Mouse (Mus musculus): ENCODE measurements around the gene Majin. TPM values are rescaled to one million over a fixed set of nuclear protein-coding genes. Genes with fewer than 3 reads are reported as not detected.

The Majin gene
- polyA plus RNA-seq, 1 experiment = 20.7 TPM

DNA sequence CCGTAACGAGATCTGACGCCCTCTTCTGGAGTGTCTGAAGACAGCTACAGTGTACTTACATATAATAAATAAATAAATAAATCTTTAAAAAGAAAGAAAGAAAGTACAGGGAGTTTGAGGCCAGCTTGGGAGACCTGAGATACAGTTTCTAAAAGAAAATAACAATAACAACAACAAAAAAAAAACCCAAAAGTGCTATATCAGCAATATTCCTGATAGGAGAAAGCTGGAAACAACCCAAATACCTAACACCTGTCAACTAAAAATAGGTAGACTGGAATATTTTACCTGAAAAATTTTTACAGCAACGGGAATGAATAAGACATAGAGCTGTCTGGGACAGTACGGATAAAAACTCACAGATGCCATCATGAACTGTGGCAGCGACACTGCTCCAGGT is 5.4 kb upstream of the Majin start:
- Histone ChIP-seq H3K36me3 (ENCODE audit: control insufficient read depth, insufficient read depth, low read length) (no peaks in the 10 kb centered on the region), H3K4me3 (ENCODE audit: control insufficient read depth, low read depth, low read length) (no peak overlapping the region), H3K27me3 (ENCODE audit: control insufficient read depth, insufficient read depth, low read length) (no peaks in the 10 kb centered on the region), H3K4me1 (ENCODE audit: control insufficient read depth, insufficient read depth, low read length) (peaks cover 2% of the 10 kb centered on the region; the same call in 1 of the 2 replicates), H3K27ac (ENCODE audit: control insufficient read depth, insufficient read depth, low read depth, low read length) (no peak overlapping the region)
- TF ChIP-seq CTCF (IDR thresholded peaks at IDR 0.05; ENCODE audit: control insufficient read depth, insufficient read depth, insufficient replicate concordance, low read depth, low read length) = no peak
- TF ChIP-seq POLR2A (IDR thresholded peaks at IDR 0.05; ENCODE audit: control insufficient read depth, low read depth, low read length) = no peak

DNA sequence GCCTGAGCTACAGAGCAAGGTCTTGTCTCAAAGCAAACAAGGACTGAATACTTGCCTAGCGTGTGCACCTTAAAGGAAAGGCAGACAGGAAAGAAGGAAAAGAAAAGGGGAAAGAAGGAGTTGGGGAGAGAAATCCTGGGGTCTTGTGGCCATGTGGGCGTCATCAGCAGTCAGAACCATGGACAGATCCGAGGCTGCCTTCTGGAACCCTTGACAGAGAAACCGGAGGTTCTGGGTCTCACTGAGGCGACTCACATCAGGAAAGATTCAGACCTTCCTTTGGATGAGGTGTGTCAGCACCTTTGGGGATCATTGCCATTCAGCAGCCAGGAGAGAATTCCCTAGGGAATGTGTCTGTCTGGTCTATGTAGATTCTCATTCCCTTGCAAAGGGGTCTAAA is 2.6 kb upstream of the Majin start:
- no peak overlapping the region for H3K4me3 ChIP-seq (ENCODE audit: control insufficient read depth, low read depth, low read length)
- H3K27me3 ChIP-seq (ENCODE audit: control insufficient read depth, insufficient read depth, low read length) = no peaks in the 10 kb centered on the region
- no peak for TF ChIP-seq CTCF (IDR thresholded peaks at IDR 0.05; ENCODE audit: control insufficient read depth, insufficient read depth, insufficient replicate concordance, low read depth, low read length)
- no peak for TF ChIP-seq POLR2A (IDR thresholded peaks at IDR 0.05; ENCODE audit: control insufficient read depth, low read depth, low read length)
- H3K4me1 ChIP-seq (ENCODE audit: control insufficient read depth, insufficient read depth, low read length) = peaks cover 9% of the 10 kb centered on the region
- H3K27ac ChIP-seq (ENCODE audit: control insufficient read depth, insufficient read depth, low read depth, low read length) = no peak overlapping the region
- H3K36me3 ChIP-seq (ENCODE audit: control insufficient read depth, insufficient read depth, low read length) = no peaks in the 10 kb centered on the region

DNA sequence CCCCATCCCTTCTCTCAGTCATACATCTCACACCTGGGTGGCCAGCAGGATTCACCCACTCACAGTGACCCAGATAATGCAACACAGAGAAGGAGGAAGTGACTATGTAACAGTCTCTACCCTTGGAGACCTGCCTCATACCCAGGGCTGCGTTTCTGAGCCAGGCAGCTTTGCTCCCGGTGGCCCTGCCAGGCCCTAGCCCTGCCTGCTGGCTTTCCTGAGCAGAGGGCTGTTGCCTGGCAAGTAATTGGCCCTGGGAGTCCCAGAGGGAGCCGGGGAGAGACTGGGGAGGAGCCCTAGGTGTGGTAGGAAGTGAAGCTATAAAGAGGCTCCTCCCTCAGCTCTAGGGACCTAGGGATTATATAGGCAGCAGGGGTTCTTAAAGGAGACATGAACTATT is 1.7 kb upstream of the Majin start:
- TF ChIP-seq POLR2A (IDR thresholded peaks at IDR 0.05; ENCODE audit: control insufficient read depth, low read depth, low read length) (no peak), CTCF (IDR thresholded peaks at IDR 0.05; ENCODE audit: control insufficient read depth, insufficient read depth, insufficient replicate concordance, low read depth, low read length) (no peak)
- H3K27me3 ChIP-seq (ENCODE audit: control insufficient read depth, insufficient read depth, low read length) = no peaks in the 10 kb centered on the region
- H3K36me3 ChIP-seq (ENCODE audit: control insufficient read depth, insufficient read depth, low read length) = no peaks in the 10 kb centered on the region
- H3K27ac ChIP-seq (ENCODE audit: control insufficient read depth, insufficient read depth, low read depth, low read length) = no peak overlapping the region
- H3K4me1 ChIP-seq (ENCODE audit: control insufficient read depth, insufficient read depth, low read length) = peaks cover 9% of the 10 kb centered on the region
- no peak overlapping the region for H3K4me3 ChIP-seq (ENCODE audit: control insufficient read depth, low read depth, low read length)

- Histone ChIP-seq H3K27me3 (ENCODE audit: control insufficient read depth, insufficient read depth, low read length) (no peaks in the 10 kb centered on the region), H3K4me1 (ENCODE audit: control insufficient read depth, insufficient read depth, low read length) (no peaks in the 10 kb centered on the region), H3K27ac (ENCODE audit: control insufficient read depth, insufficient read depth, low read depth, low read length) (no peak overlapping the region), H3K4me3 (ENCODE audit: control insufficient read depth, low read depth, low read length) (no peak overlapping the region), H3K36me3 (ENCODE audit: control insufficient read depth, insufficient read depth, low read length) (no peaks in the 10 kb centered on the region; the same call in 1 of the 2 replicates)
- no peak for TF ChIP-seq CTCF (IDR thresholded peaks at IDR 0.05; ENCODE audit: control insufficient read depth, insufficient read depth, insufficient replicate concordance, low read depth, low read length)
- no peak for TF ChIP-seq POLR2A (IDR thresholded peaks at IDR 0.05; ENCODE audit: control insufficient read depth, low read depth, low read length)
Measured at GRCm38 (mm10) chr19:6204265-6204664, 20.1 kb downstream of the Majin start.

- Histone ChIP-seq H3K4me3 (ENCODE audit: control insufficient read depth, low read depth, low read length) (no peak overlapping the region), H3K4me1 (ENCODE audit: control insufficient read depth, insufficient read depth, low read length) (no peaks in the 10 kb centered on the region), H3K36me3 (ENCODE audit: control insufficient read depth, insufficient read depth, low read length) (no peaks in the 10 kb centered on the region; the same call in 1 of the 2 replicates), H3K27me3 (ENCODE audit: control insufficient read depth, insufficient read depth, low read length) (no peaks in the 10 kb centered on the region), H3K27ac (ENCODE audit: control insufficient read depth, insufficient read depth, low read depth, low read length) (no peak overlapping the region)
- no peak for TF ChIP-seq CTCF (IDR thresholded peaks at IDR 0.05; ENCODE audit: control insufficient read depth, insufficient read depth, insufficient replicate concordance, low read depth, low read length)
- TF ChIP-seq POLR2A (IDR thresholded peaks at IDR 0.05; ENCODE audit: control insufficient read depth, low read depth, low read length) = no peak
Measured at GRCm38 (mm10) chr19:6206716-6207115, 22.5 kb downstream of the Majin start.

GRCm38 (mm10) chr19:6216046-6216705 is 32.0 kb downstream of the Majin start:
- no peaks in the 10 kb centered on the region for H3K36me3 ChIP-seq (ENCODE audit: control insufficient read depth, insufficient read depth, low read length)
- no peaks in the 10 kb centered on the region for H3K4me1 ChIP-seq (ENCODE audit: control insufficient read depth, insufficient read depth, low read length)
- TF ChIP-seq CTCF (IDR thresholded peaks at IDR 0.05; ENCODE audit: control insufficient read depth, insufficient read depth, insufficient replicate concordance, low read depth, low read length) (no peak), POLR2A (IDR thresholded peaks at IDR 0.05; ENCODE audit: control insufficient read depth, low read depth, low read length) (no peak)
- no peak overlapping the region for H3K27ac ChIP-seq (ENCODE audit: control insufficient read depth, insufficient read depth, low read depth, low read length)
- H3K4me3 ChIP-seq (ENCODE audit: control insufficient read depth, low read depth, low read length) = no peak overlapping the region
- no peaks in the 10 kb centered on the region for H3K27me3 ChIP-seq (ENCODE audit: control insufficient read depth, insufficient read depth, low read length)

- Histone ChIP-seq H3K4me1 (ENCODE audit: control insufficient read depth, insufficient read depth, low read length) (no peaks in the 10 kb centered on the region), H3K27ac (ENCODE audit: control insufficient read depth, insufficient read depth, low read depth, low read length) (no peak overlapping the region), H3K4me3 (ENCODE audit: control insufficient read depth, low read depth, low read length) (no peak overlapping the region), H3K27me3 (ENCODE audit: control insufficient read depth, insufficient read depth, low read length) (no peaks in the 10 kb centered on the region), H3K36me3 (ENCODE audit: control insufficient read depth, insufficient read depth, low read length) (no peaks in the 10 kb centered on the region)
- no peak for TF ChIP-seq POLR2A (IDR thresholded peaks at IDR 0.05; ENCODE audit: control insufficient read depth, low read depth, low read length)
- no peak for TF ChIP-seq CTCF (IDR thresholded peaks at IDR 0.05; ENCODE audit: control insufficient read depth, insufficient read depth, insufficient replicate concordance, low read depth, low read length)
Measured at GRCm38 (mm10) chr19:6218606-6219005, 34.4 kb downstream of the Majin start.

Data from testis, adult 2 months (tissue).